Mouse (Mus musculus) midbrain, postnatal 0 days (tissue): ENCODE results near the gene Ccsap. TPM values are rescaled to one million over a fixed set of nuclear protein-coding genes. Genes with fewer than 3 reads are reported as not detected.
A peak's percentile ranks its signal among the peaks of the same experiment; 100 is the strongest.

Source experiments
- ATAC-seq: fragments of 200-750 bp; cut with Nextera tagmentation; 2 replicates; pipeline ENCODE4 v1.8.0; 2017; ENCODE audit warnings: moderate number of reproducible peaks, mild to moderate bottlenecking, moderate TSS enrichment, moderate library complexity; ENCODE audit not compliant: low FRiP score
- DNase-seq: peaks from one replicate; pipeline ENCODE4 v3.0.0-alpha.2; 2015; ENCODE audit warnings: low spot score
- H3K27ac ChIP-seq: fragments of 300-500 bp; sonication (generic); 2 replicates; pipeline ENCODE4 v1.5.1; 2014; ENCODE audit warnings: low read depth, mild to moderate bottlenecking, low read length, mixed read lengths
- H3K27me3 ChIP-seq: fragments of 300-500 bp; sonication (generic); 2 replicates; pipeline ENCODE4 v1.6.1; 2014; ENCODE audit warnings: low read length, control low read depth, mixed read lengths; ENCODE audit not compliant: insufficient read depth
- H3K36me3 ChIP-seq: fragments of 300-500 bp; sonication (generic); 2 replicates; pipeline ENCODE4 v1.6.1; 2014; ENCODE audit warnings: low read length, control low read depth, mixed read lengths; ENCODE audit not compliant: insufficient read depth
- H3K4me1 ChIP-seq: fragments of 300-500 bp; sonication (generic); 2 replicates; pipeline ENCODE4 v1.6.1; 2014; ENCODE audit warnings: mild to moderate bottlenecking, control low read depth, antibody characterized with exemption, low read length, mixed read lengths; ENCODE audit not compliant: insufficient read depth
- H3K4me2 ChIP-seq: fragments of 300-500 bp; sonication (generic); 2 replicates; pipeline ENCODE4 v1.6.1; 2014; ENCODE audit warnings: low read depth, mild to moderate bottlenecking, low read length, mixed read lengths; ENCODE audit not compliant: poor library complexity, severe bottlenecking
- H3K4me3 ChIP-seq: fragments of 300-500 bp; sonication (generic); 2 replicates; pipeline ENCODE4 v1.5.1; 2014; ENCODE audit warnings: low read depth, mild to moderate bottlenecking, low read length, moderate library complexity
- H3K9ac ChIP-seq: fragments of 300-500 bp; sonication (generic); replicated peaks from 2 replicates; pipeline ENCODE4 v1.6.1; 2014; ENCODE audit warnings: mild to moderate bottlenecking, low read length, moderate library complexity, mixed read lengths; ENCODE audit not compliant: poor library complexity, severe bottlenecking
- H3K9me3 ChIP-seq: fragments of 300-500 bp; sonication (generic); 2 replicates; pipeline ENCODE4 v1.6.1; 2016; ENCODE audit warnings: low read length, control low read depth
- CTCF ChIP-seq: IDR thresholded peaks from 2 replicates; pipeline ENCODE4 v1.5.1; 2016; ENCODE audit warnings: antibody characterized with exemption, mild to moderate bottlenecking
- WGBS: fragments of 180-500 bp; shearing (Covaris S2); extraction: QIAGEN DNeasy Blood & Tissue Kit; methylation state at CpG from one replicate; pipeline ENCODE4 v1.1.7; 2014; 5-methylcytosine and 5-hydroxymethylcytosine counted together
- polyA plus RNA-seq: library from polyadenylated mRNA; unstranded; fragments of >200 nt; fragmentation: Nextera tagmentation; extraction: Ambion mirVana; gene quantifications from 2 replicates; pipeline ENCODE4 v1.2.1, GENCODE M21; 2015
- total RNA-seq: library from RNA; depleted of rRNA; stranded (reverse); fragments of >200 nt; gene quantifications from 2 replicates; pipeline ENCODE4 v1.2.3, GENCODE M21; 2014

Gene Ccsap
- total and polyA plus RNA-seq, 2 experiments from 2014 or later: 5.5 to 9.9 TPM

DNA sequence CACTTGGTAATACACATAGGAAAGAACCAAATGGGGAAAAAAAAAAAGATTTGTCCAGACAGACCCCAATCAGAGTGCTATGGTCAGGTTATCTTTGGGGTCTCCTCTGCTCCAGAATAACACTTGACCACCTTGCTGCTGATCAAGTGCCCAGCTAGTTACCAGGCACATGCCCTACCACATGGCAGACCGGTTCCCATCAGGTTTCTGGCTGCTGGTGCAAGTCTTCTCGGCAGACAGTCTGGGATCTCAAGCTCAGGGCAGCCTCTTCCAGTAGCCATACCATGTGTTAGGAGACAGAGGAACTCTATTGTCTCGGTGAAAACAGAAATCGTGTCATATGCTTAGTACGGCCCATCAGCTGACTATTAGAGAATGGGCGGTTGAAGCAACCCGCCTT, 33.3 kb downstream of the Ccsap start:
- no peaks in the 10 kb centered on the region for H3K27me3 ChIP-seq
- ATAC-seq (no peak), DNase-seq (no peak)
- no peak for TF ChIP-seq CTCF
- no peak overlapping the region for H3K9ac ChIP-seq
- H3K9me3 ChIP-seq: no peaks in the 10 kb centered on the region
- WGBS: 94% methylated on average over 7 of the region's 7 CpGs
- H3K4me3 ChIP-seq: no peak overlapping the region
- H3K27ac ChIP-seq: no peak overlapping the region
- no peak overlapping the region for H3K4me2 ChIP-seq
- H3K36me3 ChIP-seq: peaks cover 47% of the 10 kb centered on the region
- no peaks in the 10 kb centered on the region for H3K4me1 ChIP-seq

DNA sequence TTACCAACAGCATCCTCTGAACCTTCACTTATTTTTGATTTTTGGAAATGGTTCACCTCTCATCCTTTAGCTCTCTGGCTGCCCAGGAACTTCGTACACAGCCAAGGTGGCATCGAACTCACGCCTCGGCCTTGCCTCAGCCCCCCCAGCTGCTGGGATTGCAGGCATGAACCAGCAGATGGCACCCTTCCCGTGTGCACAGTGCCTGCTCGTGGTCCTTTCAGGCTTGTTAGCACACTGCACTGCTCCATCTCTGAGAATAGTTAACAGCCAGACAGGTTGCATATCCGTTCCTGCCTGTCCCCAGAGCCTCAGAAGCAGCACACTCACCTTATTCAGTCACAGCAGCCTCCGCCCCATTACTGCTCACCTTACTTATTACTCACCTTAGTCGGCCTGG, 34.0 kb downstream of the Ccsap start:
- peaks cover 47% of the 10 kb centered on the region for H3K36me3 ChIP-seq
- H3K4me2 ChIP-seq: no peak overlapping the region
- H3K9me3 ChIP-seq: no peaks in the 10 kb centered on the region
- H3K4me1 ChIP-seq: no peaks in the 10 kb centered on the region
- peak; percentile 72 for TF ChIP-seq CTCF
- H3K27me3 ChIP-seq: no peaks in the 10 kb centered on the region
- 0 out of 2 replicates have a peak, but pooled peaks have one; percentile 16 for ATAC-seq
- H3K9ac ChIP-seq: no peak overlapping the region
- 71% methylated on average over 9 of the region's 9 CpGs for WGBS
- no peak overlapping the region for H3K27ac ChIP-seq
- DNase-seq: peak; percentile 63
- H3K4me3 ChIP-seq: no peak overlapping the region

DNA sequence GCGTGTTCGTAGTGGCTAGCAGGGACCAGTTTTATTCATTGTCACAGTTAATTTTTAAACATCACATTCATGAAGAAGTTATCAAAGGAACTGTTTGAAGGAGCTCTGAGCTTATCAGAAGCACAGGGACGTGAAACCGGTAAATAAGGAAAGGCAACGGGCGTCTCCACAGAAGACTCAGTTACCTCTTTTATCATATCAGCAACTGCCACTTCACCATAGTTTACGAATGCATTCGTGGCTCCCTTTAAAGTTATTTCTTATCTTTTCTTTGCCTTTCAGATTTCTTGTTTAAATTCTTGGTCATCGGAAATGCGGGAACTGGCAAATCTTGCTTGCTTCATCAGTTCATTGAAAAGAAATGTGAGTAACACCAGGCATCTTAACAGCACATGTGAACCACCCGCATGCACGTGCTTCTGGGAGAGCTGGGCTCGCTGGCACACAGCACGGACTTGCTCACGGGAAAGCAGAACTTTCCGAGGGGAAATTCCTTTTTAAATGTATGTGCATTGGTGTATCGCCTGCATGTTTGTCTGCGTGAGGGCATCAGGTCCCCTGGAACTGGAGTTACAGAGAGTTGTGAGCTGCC, 36.4 kb downstream of the Ccsap start:
- TF ChIP-seq CTCF: no peak
- 95% methylated on average over 18 of the region's 18 CpGs for WGBS
- peaks cover 28% of the 10 kb centered on the region for H3K36me3 ChIP-seq
- ATAC-seq (no peak), DNase-seq (no peak)
- H3K27me3 ChIP-seq: no peaks in the 10 kb centered on the region
- H3K27ac ChIP-seq: no peak overlapping the region
- H3K4me2 ChIP-seq: no peak overlapping the region
- H3K9me3 ChIP-seq: no peaks in the 10 kb centered on the region
- no peaks in the 10 kb centered on the region for H3K4me1 ChIP-seq
- no peak overlapping the region for H3K4me3 ChIP-seq
- H3K9ac ChIP-seq: no peak overlapping the region

DNA sequence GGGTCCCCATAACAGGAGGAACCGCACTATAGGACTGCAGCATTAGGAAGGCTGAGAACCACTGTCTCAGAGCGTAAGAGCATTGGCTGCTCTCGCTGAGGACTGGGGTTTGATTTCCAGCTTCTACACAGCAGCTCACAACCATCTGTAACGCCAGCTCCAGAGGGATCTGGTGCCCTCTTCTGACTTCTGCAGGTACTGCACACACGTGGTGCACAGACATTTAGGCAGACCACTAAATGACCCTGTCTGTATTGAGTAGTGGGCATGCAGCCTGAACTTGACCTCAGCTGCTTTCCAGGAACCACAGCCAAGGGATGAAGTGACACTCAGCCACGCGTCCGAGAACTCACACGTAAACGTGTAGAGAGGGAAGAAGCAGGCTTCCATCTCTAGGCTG, 36.9 kb downstream of the Ccsap start:
- WGBS: 92% methylated on average over 10 of the region's 10 CpGs
- Histone ChIP-seq H3K4me1 (no peaks in the 10 kb centered on the region), H3K9ac (no peak overlapping the region), H3K4me3 (no peak overlapping the region), H3K27me3 (no peaks in the 10 kb centered on the region), H3K4me2 (no peak overlapping the region), H3K36me3 (peaks cover 23% of the 10 kb centered on the region), H3K27ac (no peak overlapping the region), H3K9me3 (no peaks in the 10 kb centered on the region)
- ATAC-seq (no peak), DNase-seq (no peak)
- TF ChIP-seq CTCF: peak; percentile 43

DNA sequence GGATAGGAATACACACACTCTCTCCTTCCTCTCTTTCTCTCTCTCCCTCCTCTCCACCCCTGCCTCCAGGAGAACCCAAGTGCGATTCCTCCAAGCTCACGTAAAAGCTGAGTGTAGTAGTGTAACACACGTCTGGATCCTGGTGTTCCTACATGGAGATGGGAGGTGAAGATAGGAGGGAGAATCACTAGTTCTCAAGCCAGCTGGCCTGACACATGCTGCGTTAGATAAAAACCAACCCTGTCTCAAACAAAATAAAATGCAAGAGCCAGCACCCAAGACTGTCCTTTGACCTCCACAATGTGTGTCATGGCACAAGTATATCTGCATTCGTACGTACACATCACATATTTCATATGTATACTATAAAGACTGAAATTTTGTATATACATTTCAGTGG, 39.2 kb downstream of the Ccsap start:
- no peaks in the 10 kb centered on the region for H3K27me3 ChIP-seq
- no peak overlapping the region for H3K27ac ChIP-seq
- ATAC-seq (no peak), DNase-seq (no peak)
- no peak overlapping the region for H3K4me2 ChIP-seq
- peaks cover 14% of the 10 kb centered on the region for H3K36me3 ChIP-seq
- WGBS: 96% methylated on average over 6 of the region's 6 CpGs
- H3K9ac ChIP-seq: no peak overlapping the region
- H3K9me3 ChIP-seq: no peaks in the 10 kb centered on the region
- no peaks in the 10 kb centered on the region for H3K4me1 ChIP-seq
- H3K4me3 ChIP-seq: no peak overlapping the region
- no peak for TF ChIP-seq CTCF

DNA sequence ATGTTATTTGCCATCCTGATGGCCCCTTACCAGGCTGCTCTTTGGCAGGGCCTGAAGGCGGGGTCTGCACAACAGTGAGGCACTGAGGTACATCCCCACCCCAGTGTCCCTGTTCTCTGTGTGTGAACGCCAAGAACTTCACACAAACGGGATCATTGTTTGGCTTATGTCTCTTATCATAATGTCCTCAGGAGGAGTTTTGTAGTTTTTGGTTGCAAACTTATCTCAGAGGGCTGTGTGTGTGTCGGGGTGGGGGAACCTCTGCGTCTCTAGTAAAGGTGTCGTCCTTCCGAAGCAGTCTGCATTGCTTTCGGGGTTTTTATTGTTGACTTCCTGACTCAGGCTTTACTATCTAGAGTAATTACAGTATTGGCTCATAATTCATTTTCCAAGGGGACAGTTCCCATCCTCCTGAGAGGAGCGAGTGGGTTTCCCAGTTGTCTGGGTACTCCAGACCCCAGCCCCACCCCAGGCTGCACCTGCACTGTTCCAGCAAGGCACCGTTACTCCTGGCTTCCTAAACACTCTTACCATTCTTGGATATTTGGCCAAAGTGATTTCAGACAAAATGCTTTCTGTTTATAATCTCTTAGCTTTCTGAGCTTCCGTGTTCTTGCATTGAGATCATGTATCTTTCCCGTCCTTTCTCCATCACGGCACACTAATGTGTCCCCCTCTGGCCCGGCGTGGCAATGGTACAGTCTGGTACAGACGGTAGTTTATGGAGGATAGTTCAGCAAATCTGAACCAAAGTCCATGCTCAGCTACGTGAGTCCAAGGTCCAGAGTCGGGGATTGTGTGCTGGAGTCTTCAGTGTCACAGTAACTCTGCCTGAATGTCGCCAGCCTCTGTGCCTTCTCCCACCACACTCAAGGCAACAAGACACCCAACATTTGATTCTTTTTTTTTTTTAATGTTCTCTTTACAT, 40.1 kb downstream of the Ccsap start:
- no peak for TF ChIP-seq CTCF
- Histone ChIP-seq H3K4me1 (no peaks in the 10 kb centered on the region), H3K36me3 (peaks cover 10% of the 10 kb centered on the region; the same call in 1 of the 2 replicates), H3K4me2 (no peak overlapping the region), H3K27me3 (no peaks in the 10 kb centered on the region), H3K27ac (no peak overlapping the region), H3K9ac (no peak overlapping the region), H3K4me3 (no peak overlapping the region), H3K9me3 (no peaks in the 10 kb centered on the region)
- ATAC-seq (no peak), DNase-seq (no peak)
- WGBS: 95% methylated on average over 19 of the region's 19 CpGs
